Mouse (Mus musculus): ENCODE data around the gene Itga11. TPM values are rescaled to one million over a fixed set of nuclear protein-coding genes. Genes with fewer than 3 reads are reported as not detected.
A peak's percentile ranks its signal among the peaks of the same experiment; 100 is the strongest.

Itga11 gene
- polyA plus RNA-seq, 1 experiment from 2014 or later = 0.01 TPM

DNA sequence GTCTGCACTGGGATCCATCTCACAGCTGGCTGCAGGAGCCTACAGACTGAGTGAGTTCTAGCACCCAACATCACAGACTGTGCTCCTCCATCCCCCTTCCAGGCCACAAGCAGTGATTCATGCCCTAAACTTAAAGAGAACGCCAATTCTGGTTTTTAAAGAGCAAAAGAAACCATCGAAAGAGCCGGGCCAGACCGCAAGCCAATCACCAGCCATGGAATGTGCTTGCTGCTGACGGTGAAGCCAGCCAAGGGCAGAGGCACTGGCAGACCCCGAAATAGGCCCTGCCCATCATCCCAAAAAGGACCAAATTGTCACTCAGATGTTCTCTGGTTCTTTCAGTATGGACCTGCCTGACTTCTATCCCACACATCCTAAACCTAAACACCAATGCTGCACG lies 6.7 kb downstream of the Itga11 start:
- in situ Hi-C loops (cut with MboI; ENCODE audit: low pct_unique_long_range_greater_than_20kb) = no loop called here
- DNase-seq (ENCODE audit: low read depth, low spot score) (no peak), ATAC-seq (no peak)
- ChIA-PET POLR2A (no interaction called here), CTCF (no interaction called here)
- peaks cover 33% of the 10 kb centered on the region for H3K27me3 ChIP-seq
- TF ChIP-seq CTCF (IDR thresholded peaks at IDR 0.05) = no peak

DNA sequence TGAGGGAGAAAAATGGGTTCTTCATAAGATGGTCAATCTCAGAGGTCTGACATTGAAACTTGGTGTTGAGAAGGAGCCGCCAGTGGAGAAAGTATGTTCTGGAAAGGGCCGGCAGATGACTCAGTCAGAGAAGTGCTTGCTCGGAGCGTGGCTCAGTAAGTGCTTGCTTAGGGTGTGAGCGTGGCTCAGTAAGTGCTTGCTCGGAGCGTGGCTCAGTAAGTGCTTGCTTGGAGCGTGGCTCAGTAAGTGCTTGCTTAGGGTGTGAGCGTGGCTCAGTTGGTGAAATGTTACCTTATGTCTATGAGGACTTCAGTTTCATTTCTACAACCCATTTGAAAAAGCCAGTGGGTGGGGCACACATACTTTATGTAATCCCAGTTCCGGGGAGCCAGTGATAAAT lies 12.1 kb downstream of the Itga11 start:
- CTCF ChIA-PET = no interaction called here
- POLR2A ChIA-PET = no interaction called here
- in situ Hi-C loops (cut with MboI; ENCODE audit: low pct_unique_long_range_greater_than_20kb) = no loop called here
- H3K27me3 ChIP-seq = peaks cover 19% of the 10 kb centered on the region
- DNase-seq (ENCODE audit: low read depth, low spot score) (no peak), ATAC-seq (no peak)
- TF ChIP-seq CTCF (IDR thresholded peaks at IDR 0.05) = no peak

DNA sequence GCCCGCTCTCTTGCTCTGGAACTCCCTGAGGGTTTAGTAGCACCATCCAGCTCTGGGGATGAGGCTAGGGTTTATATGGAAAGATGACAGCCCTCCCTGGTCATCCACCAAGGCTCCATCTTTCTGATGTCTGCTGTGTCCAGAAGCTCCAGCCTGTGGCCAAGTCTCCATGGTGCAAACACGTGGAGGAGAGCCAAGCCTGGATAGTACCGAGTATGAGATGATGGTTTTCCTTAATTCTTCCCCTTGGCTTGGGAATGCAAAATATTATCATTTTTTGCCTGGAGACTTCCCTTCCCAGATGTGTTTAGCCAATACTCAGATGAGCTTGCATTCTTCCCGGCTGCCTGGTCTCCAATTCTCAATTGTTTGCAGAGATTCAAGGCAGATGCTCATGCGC lies 16.4 kb downstream of the Itga11 start:
- in situ Hi-C loops (cut with MboI; ENCODE audit: low pct_unique_long_range_greater_than_20kb) = no loop called here
- ATAC-seq = no peak
- DNase-seq (ENCODE audit: low read depth, low spot score) = no peak
- POLR2A ChIA-PET = no interaction called here
- TF ChIP-seq CTCF (IDR thresholded peaks at IDR 0.05) = no peak
- H3K27me3 ChIP-seq = peaks cover 2% of the 10 kb centered on the region
- CTCF ChIA-PET = no interaction called here

DNA sequence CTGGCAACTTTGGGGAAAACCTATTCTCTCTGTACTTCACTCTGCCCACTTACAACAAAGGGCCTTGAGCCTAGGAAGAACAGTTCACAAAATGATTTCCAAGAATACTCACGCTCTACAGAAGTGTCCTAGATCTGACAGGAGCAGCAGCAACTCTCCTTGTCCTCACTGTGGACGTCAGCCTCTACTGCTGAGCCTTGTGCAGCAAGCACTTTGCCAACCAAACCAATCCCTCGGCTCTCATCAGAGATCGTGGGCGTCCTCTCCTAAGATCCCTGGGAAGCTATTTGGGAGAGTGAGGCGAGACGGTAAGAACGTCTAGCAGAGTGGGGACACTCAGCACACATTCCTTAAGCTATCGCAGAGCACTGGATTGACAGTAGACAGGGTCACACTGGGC lies 17.6 kb downstream of the Itga11 start:
- ATAC-seq = no peak
- no peak for TF ChIP-seq CTCF (IDR thresholded peaks at IDR 0.05)
- POLR2A ChIA-PET = no interaction called here
- no peaks in the 10 kb centered on the region for H3K27me3 ChIP-seq
- in situ Hi-C loops (cut with MboI; ENCODE audit: low pct_unique_long_range_greater_than_20kb) = no loop called here
- no peak for DNase-seq (ENCODE audit: low read depth, low spot score)
- CTCF ChIA-PET = no interaction called here

DNA sequence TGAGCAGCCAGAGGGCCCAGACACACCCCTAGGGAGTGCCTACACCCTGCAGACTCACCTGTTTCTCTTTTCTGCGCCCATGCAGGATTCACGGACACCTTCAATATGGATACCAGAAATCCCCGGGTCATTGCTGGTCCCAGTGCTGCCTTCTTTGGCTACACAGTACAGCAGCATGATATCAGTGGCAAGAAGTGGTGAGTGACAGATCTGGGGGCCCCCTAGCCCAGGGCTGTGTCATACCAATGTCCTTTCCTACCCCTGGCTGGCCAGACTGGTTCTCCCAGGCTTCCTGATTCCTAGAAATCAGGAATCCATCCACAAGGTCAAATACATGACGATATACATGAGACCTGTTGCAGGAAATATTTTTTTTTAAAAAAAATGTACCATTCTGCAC lies 19.2 kb downstream of the Itga11 start:
- ATAC-seq = no peak
- in situ Hi-C loops (cut with MboI; ENCODE audit: low pct_unique_long_range_greater_than_20kb) = no loop called here
- no peak for DNase-seq (ENCODE audit: low read depth, low spot score)
- ChIA-PET CTCF (no interaction called here), POLR2A (no interaction called here)
- H3K27me3 ChIP-seq = peaks cover 8% of the 10 kb centered on the region
- TF ChIP-seq CTCF (IDR thresholded peaks at IDR 0.05) = no peak

DNA sequence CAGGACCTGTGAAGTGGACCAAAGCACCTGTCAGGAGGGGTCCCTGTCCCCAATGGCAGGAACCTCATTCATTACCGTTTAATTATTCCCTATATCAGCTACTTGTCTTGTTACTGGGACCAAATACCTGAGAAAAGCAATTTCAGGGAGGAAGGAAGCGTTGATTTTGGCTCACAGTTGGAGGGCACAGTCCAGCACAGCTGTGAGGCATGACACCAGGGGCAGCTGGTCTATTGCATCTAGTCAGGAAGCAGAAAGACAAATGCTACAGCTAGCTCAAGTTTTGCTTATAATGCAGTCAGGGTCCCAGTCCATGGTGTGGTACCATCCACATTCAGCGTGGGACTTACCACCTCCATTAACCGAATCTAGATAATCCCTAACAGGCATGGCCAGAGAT lies 29.6 kb downstream of the Itga11 start:
- no peak for TF ChIP-seq CTCF (IDR thresholded peaks at IDR 0.05)
- no peak for DNase-seq (ENCODE audit: low read depth, low spot score)
- POLR2A ChIA-PET = no interaction called here
- ATAC-seq = no peak
- CTCF ChIA-PET = no interaction called here
- H3K27me3 ChIP-seq = peaks cover 2% of the 10 kb centered on the region
- in situ Hi-C loops (cut with MboI; ENCODE audit: low pct_unique_long_range_greater_than_20kb) = no loop called here

DNA sequence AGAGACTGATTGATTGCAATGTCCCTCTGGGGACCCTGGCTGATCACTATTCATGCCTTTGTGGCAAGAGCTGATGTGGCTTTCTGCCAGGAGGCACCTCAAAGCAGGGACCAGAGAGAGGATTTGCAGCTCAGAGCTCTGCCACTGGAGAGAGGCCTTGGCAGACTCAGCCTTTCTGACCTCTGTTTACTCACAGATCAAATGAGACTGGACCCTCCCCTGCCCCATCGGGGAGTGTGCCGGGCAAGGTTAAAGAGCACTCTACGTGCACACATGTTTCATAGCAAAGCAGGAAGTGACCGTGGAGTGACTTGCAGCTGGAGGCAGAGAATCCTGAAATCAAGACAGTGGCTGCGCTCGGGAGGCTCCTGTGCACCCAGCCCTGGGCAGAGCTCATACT lies 30.2 kb downstream of the Itga11 start:
- ChIA-PET POLR2A (interaction anchor here (0.7 kb wide), 1 partner anchor 113 kb away, joined by 4 read pairs; no protein-coding TSS in a partner anchor), CTCF (no interaction called here)
- ATAC-seq (no peak), DNase-seq (ENCODE audit: low read depth, low spot score) (no peak)
- in situ Hi-C loops (cut with MboI; ENCODE audit: low pct_unique_long_range_greater_than_20kb) = no loop called here
- no peaks in the 10 kb centered on the region for H3K27me3 ChIP-seq
- no peak for TF ChIP-seq CTCF (IDR thresholded peaks at IDR 0.05)

DNA sequence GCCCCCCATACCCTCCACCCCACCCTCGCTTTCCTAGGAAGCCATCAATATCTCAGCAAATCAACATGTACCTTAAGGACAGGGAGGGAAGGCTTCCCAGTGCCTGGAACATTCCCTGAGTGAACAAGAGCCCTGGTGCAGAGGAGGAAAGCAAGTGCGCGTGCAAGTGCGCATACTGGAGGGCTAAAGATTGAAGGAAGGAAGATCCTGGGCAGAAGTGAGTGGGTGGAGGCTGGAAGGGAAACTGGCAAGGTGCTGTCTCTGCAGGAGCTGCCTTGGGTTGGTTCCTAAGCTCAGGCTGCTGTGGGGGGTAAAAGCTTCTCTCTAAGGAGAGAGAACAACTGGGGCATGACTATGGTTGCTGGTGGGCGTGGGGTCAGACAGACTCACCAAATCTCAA lies 32.4 kb downstream of the Itga11 start:
- ChIA-PET POLR2A (no interaction called here), CTCF (no interaction called here)
- in situ Hi-C loops (cut with MboI; ENCODE audit: low pct_unique_long_range_greater_than_20kb) = no loop called here
- H3K27me3 ChIP-seq = no peaks in the 10 kb centered on the region
- no peak for TF ChIP-seq CTCF (IDR thresholded peaks at IDR 0.05)
- ATAC-seq = no peak
- no peak for DNase-seq (ENCODE audit: low read depth, low spot score)

DNA sequence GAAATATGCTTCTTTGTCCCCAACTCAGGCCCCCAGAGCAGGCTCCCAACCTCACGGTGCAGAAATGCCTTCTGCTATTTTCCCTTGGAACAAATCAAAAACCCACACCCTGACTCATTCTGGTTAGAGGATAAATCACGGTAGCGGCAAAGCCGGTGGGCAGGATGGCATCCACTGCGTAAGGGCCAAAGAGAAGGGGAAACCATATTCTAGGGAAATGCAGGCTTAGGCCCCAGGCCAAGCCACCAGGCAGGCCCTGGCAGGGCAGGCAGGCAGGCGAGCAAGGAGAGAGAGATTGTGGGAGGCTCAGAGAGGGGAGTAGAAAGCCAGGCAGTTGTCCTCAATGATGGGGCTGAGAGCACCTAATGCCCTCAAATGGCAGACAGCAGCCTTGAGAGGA lies 34.7 kb downstream of the Itga11 start:
- ATAC-seq (no peak), DNase-seq (ENCODE audit: low read depth, low spot score) (peak; percentile 37)
- ChIA-PET POLR2A (no interaction called here), CTCF (no interaction called here)
- no peak for TF ChIP-seq CTCF (IDR thresholded peaks at IDR 0.05)
- in situ Hi-C loops (cut with MboI; ENCODE audit: low pct_unique_long_range_greater_than_20kb) = no loop called here
- no peaks in the 10 kb centered on the region for H3K27me3 ChIP-seq

DNA sequence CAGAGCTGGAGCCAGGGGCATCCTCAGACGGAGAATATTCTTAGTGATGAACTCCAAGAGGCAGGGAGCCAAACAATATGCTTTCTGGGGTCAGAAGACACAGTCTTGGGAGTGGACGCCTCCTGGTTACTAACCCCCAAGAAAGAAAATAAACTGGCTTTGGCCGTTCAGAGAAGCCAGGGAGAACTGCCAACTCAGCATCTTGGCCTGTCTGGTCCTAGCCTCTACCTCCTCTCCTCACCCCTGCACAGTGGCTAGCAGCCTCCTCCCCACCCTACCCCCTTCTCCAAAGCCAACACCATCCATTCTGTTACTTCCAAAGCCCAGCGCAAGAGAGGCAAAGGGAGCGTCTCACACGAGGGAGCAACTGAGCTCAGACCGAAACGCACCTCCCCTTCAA lies 35.4 kb downstream of the Itga11 start:
- DNase-seq (ENCODE audit: low read depth, low spot score) (no peak), ATAC-seq (no peak)
- CTCF ChIA-PET = no interaction called here
- TF ChIP-seq CTCF (IDR thresholded peaks at IDR 0.05) = no peak
- POLR2A ChIA-PET = no interaction called here
- no peaks in the 10 kb centered on the region for H3K27me3 ChIP-seq
- in situ Hi-C loops (cut with MboI; ENCODE audit: low pct_unique_long_range_greater_than_20kb) = no loop called here

DNA sequence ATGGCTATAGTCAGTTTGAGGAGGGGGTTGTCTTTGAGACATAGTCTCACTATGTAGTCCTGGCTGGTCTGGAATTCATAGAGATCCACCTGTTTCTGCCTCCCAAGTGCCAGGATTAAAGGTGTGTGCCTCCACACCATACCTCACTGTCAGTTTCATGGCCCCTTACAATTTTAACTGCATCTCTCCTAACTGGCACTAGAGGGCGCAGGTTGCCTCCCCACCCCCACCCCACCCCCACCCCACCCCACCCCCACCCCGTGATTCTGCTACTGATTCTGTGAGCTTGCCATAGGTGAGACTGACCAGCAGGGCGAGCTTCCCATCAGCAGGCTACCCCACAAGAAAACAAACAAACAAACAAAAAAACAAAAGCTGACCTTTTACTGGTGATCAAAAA lies 36.7 kb downstream of the Itga11 start:
- no peaks in the 10 kb centered on the region for H3K27me3 ChIP-seq
- ChIA-PET CTCF (interaction anchor here (1.0 to 1.5 kb wide), 4 partner anchors 8 to 63 kb away, joined by 3 to 4 read pairs (median 4); no protein-coding TSS in a partner anchor), POLR2A (no interaction called here)
- no peak for TF ChIP-seq CTCF (IDR thresholded peaks at IDR 0.05)
- in situ Hi-C loops (cut with MboI; ENCODE audit: low pct_unique_long_range_greater_than_20kb) = no loop called here
- no peak for ATAC-seq
- no peak for DNase-seq (ENCODE audit: low read depth, low spot score)

DNA sequence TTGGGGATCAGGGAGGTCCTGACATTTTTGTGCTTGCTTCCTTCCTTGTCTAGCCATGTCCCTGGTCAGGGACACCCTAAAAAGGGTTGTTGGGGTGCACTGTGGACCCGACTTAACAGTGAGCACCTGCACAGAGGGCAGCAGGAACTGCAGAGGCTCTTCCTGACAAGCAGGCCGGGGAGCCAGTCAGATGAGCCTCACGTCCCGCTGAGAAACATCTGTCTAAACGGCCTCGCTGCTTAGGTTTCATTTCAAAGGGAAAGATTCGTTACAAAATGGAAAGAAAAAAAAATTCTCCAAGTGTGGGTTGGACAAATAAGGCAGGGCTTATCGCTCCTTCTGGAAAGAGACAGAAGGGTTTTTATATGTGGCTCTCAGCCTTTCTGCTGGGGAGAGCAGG lies 40.4 kb downstream of the Itga11 start:
- CTCF ChIA-PET = no interaction called here
- TF ChIP-seq CTCF (IDR thresholded peaks at IDR 0.05) = no peak
- in situ Hi-C loops (cut with MboI; ENCODE audit: low pct_unique_long_range_greater_than_20kb) = no loop called here
- POLR2A ChIA-PET = no interaction called here
- H3K27me3 ChIP-seq = peaks cover 4% of the 10 kb centered on the region
- ATAC-seq = no peak
- no peak for DNase-seq (ENCODE audit: low read depth, low spot score)

Data from Patski (cell line).